Mouse (Mus musculus): ENCODE results near the gene Cep290.

- TF ChIP-seq EP300 (IDR thresholded peaks at IDR 0.05; ENCODE audit: insufficient read depth, low read depth, low read length) (no peak), CTCF (IDR thresholded peaks at IDR 0.05) (no peak), POLR2A (IDR thresholded peaks at IDR 0.05; ENCODE audit: insufficient read depth, low read depth, low read length) (no peak)
These were observed 659 bp upstream of the Cep290 start for GRCm38 (mm10) chr10:100486701-100487096.

Measured in heart, adult 2 months (tissue).